12 mouse cellular contexts compared by ENCODE assay signal in genomic region chr10:126963821-126964220, GRCm38 (mm10). TPM values are rescaled to one million over a fixed set of nuclear protein-coding genes. Genes with fewer than 3 reads are reported as not detected.
DNase-seq lines count a peak whose midpoint lies in the region; ATAC-seq lines count a peak whose summit lies in the region.
"Had no signal": no experiment of that assay in that cellular context is flagged by ENCODE, and none has a peak within 500 bp of the region (broad histone marks: within the 10 kb centered on the region; RNA-seq: fewer than 3 reads in every experiment).

No protein-coding gene starts in this region.

- DNase-seq in heart, postnatal 14 days: no peak
- DNase-seq in lung, postnatal 4 days: no peak
- DNase-seq: cerebellum, adult 18-20 months; embryo, embryonic 11 days; heart, adult 2 months; right cerebral cortex, postnatal 4 days had no signal

- no peaks in the 10 kb centered on the region for H3K36me3 ChIP-seq in heart, embryonic 15.5 days
- H3K36me3 ChIP-seq in lung, embryonic 16.5 days (ENCODE audit: control insufficient read depth, insufficient read depth, low read length): no peaks in the 10 kb centered on the region
- no peaks in the 10 kb centered on the region for H3K36me3 ChIP-seq in intestine, embryonic 15.5 days
- H3K36me3 ChIP-seq in midbrain, embryonic 16.5 days (ENCODE audit: control insufficient read depth, insufficient read depth, low read length): no peaks in the 10 kb centered on the region
- H3K36me3 ChIP-seq: hindbrain, embryonic 15.5 days had no signal

- no peaks in the 10 kb centered on the region for H3K27me3 ChIP-seq in heart, embryonic 15.5 days
- H3K27me3 ChIP-seq in lung, embryonic 16.5 days (ENCODE audit: control insufficient read depth, insufficient read depth, low read depth, low read length): no peaks in the 10 kb centered on the region
- H3K27me3 ChIP-seq in intestine, embryonic 15.5 days (replicated peaks): no peaks in the 10 kb centered on the region
- H3K27me3 ChIP-seq in midbrain, embryonic 16.5 days (ENCODE audit: control insufficient read depth, insufficient read depth, low read depth, low read length): no peaks in the 10 kb centered on the region

- peaks cover 18% of the 10 kb centered on the region for H3K4me1 ChIP-seq in heart, embryonic 15.5 days (replicated peaks)
- peaks cover 22% of the 10 kb centered on the region for H3K4me1 ChIP-seq in lung, embryonic 16.5 days (replicated peaks; ENCODE audit: control insufficient read depth, insufficient read depth, low read length)
- H3K4me1 ChIP-seq in intestine, embryonic 15.5 days (replicated peaks): peaks cover 27% of the 10 kb centered on the region
- H3K4me1 ChIP-seq in midbrain, embryonic 16.5 days (ENCODE audit: control insufficient read depth, insufficient read depth, low read length): no peaks in the 10 kb centered on the region

- H3K4me3 ChIP-seq in heart, embryonic 15.5 days: no peak overlapping the region
- H3K4me3 ChIP-seq in lung, embryonic 16.5 days (ENCODE audit: low read length): no peak overlapping the region
- H3K4me3 ChIP-seq in intestine, embryonic 15.5 days (replicated peaks): no peak overlapping the region
- H3K4me3 ChIP-seq in midbrain, embryonic 16.5 days (ENCODE audit: low read depth, low read length): no peak overlapping the region
- H3K4me3 ChIP-seq: heart, adult 2 months; hindbrain, embryonic 15.5 days had no signal

- no peak overlapping the region for H3K4me2 ChIP-seq in heart, embryonic 15.5 days
- no peak overlapping the region for H3K4me2 ChIP-seq in lung, embryonic 16.5 days (ENCODE audit: low read depth, low read length)
- no peak overlapping the region for H3K4me2 ChIP-seq in intestine, embryonic 15.5 days (replicated peaks)
- H3K4me2 ChIP-seq in midbrain, embryonic 16.5 days (ENCODE audit: low read length): no peak overlapping the region
- H3K4me2 ChIP-seq: hindbrain, embryonic 15.5 days had no signal

- intact Hi-C loops in heart, postnatal 14 days (cut with DNase I): no loop called here

- peak overlapping the region; percentile 83; the same call in 1 of the 2 replicates for H3K27ac ChIP-seq in heart, embryonic 15.5 days
- H3K27ac ChIP-seq in lung, embryonic 16.5 days (ENCODE audit: low read length): peak overlapping the region; percentile 97
- H3K27ac ChIP-seq in intestine, embryonic 15.5 days: peak overlapping the region; percentile 93
- H3K27ac ChIP-seq in midbrain, embryonic 16.5 days (ENCODE audit: low read length): no peak overlapping the region

- WGBS in heart, embryonic 15.5 days: 88% methylated on average over 8 of the region's 8 CpGs
- 78% methylated on average over 8 of the region's 8 CpGs for WGBS in lung, embryonic 16.5 days
- WGBS in intestine, embryonic 15.5 days: 90% methylated on average over 8 of the region's 8 CpGs
- 86% methylated on average over 8 of the region's 8 CpGs for WGBS in midbrain, embryonic 16.5 days

- H3K9me3 ChIP-seq in heart, embryonic 15.5 days (replicated peaks): no peaks in the 10 kb centered on the region
- H3K9me3 ChIP-seq in lung, embryonic 16.5 days (ENCODE audit: control insufficient read depth, low read length): no peaks in the 10 kb centered on the region
- H3K9me3 ChIP-seq in intestine, embryonic 15.5 days: no peaks in the 10 kb centered on the region
- no peaks in the 10 kb centered on the region for H3K9me3 ChIP-seq in midbrain, embryonic 16.5 days (replicated peaks; ENCODE audit: control insufficient read depth, low read length, poor library complexity, severe bottlenecking)
- H3K9me3 ChIP-seq: hindbrain, embryonic 15.5 days had no signal

- ATAC-seq in heart, embryonic 15.5 days (replicated peaks; ENCODE audit: insufficient number of reproducible peaks, insufficient read depth, low FRiP score, low read depth): no peak
- ATAC-seq in lung, embryonic 16.5 days (ENCODE audit: low read depth): no peak
- ATAC-seq in intestine, embryonic 15.5 days: no peak
- ATAC-seq in erythroblast, adult 5-6 weeks (replicated peaks; ENCODE audit: low FRiP score, poor library complexity, severe bottlenecking): no peak
- ATAC-seq in midbrain, embryonic 16.5 days: no peak

- H3K9ac ChIP-seq in heart, embryonic 15.5 days: no peak overlapping the region
- H3K9ac ChIP-seq in lung, embryonic 16.5 days (ENCODE audit: low read length): no peak overlapping the region
- H3K9ac ChIP-seq in intestine, embryonic 15.5 days: no peak overlapping the region
- no peak overlapping the region for H3K9ac ChIP-seq in midbrain, embryonic 16.5 days (ENCODE audit: low read depth, low read length)
- H3K9ac ChIP-seq: hindbrain, embryonic 15.5 days had no signal

RNA-seq across cellular contexts. Expression of gene Ctdsp2, which starts 14.7 kb away (rescaled TPM):
- polyA plus RNA-seq in heart, embryonic 15.5 days (2015; fragmentation: Nextera tagmentation; extraction: Ambion mirVana): 35.0 and 47.8 TPM in 2 replicates
- 100 to 1,000 TPM; 104 to 122 TPM for total RNA-seq in heart, postnatal 14 days (2021)
- 66.2 and 72.0 TPM in 2 replicates for polyA plus RNA-seq in lung, embryonic 16.5 days (2015; fragmentation: Nextera tagmentation; extraction: Ambion mirVana)
- polyA plus RNA-seq in intestine, embryonic 15.5 days (2015; fragmentation: Nextera tagmentation; extraction: Ambion mirVana): 53.6 and 55.2 TPM in 2 replicates
- 19.6 and 29.3 TPM in 2 replicates for total RNA-seq in erythroblast, adult 5-6 weeks (2015; ENCODE audit: low replicate concordance)
- 16.5 and 20.9 TPM in 2 replicates for total RNA-seq in erythroblast, adult 5-6 weeks (2017; ENCODE audit: low replicate concordance)
- 12.0 and 13.5 TPM in 2 replicates for polyA plus RNA-seq in midbrain, embryonic 16.5 days (2015; fragmentation: Nextera tagmentation; extraction: Ambion mirVana)

RNA-seq across cellular contexts. Expression of gene Avil, which starts 36.7 kb away (rescaled TPM):
- polyA plus RNA-seq in heart, embryonic 15.5 days (2015; fragmentation: Nextera tagmentation; extraction: Ambion mirVana): 0.23 and 0.55 TPM in 2 replicates
- under 1 TPM; 0.19 to 0.56 TPM for total RNA-seq in heart, postnatal 14 days (2021)
- polyA plus RNA-seq in lung, embryonic 16.5 days (2015; fragmentation: Nextera tagmentation; extraction: Ambion mirVana): 0.20 and 0.33 TPM in 2 replicates
- polyA plus RNA-seq in intestine, embryonic 15.5 days (2015; fragmentation: Nextera tagmentation; extraction: Ambion mirVana): 0.10 and 0.21 TPM in 2 replicates
- total RNA-seq in erythroblast, adult 5-6 weeks (2015; ENCODE audit: low replicate concordance): not detected in 2 replicates
- not detected in 2 replicates for total RNA-seq in erythroblast, adult 5-6 weeks (2017; ENCODE audit: low replicate concordance)
- 1.7 and 2.8 TPM in 2 replicates for polyA plus RNA-seq in midbrain, embryonic 16.5 days (2015; fragmentation: Nextera tagmentation; extraction: Ambion mirVana)
